Mouse (Mus musculus) urinary bladder, postnatal 10 days (tissue): ENCODE results near the gene Coro1b.

Experiments
- DNase-seq: peaks from one replicate; pipeline ENCODE4 v3.0.0; 2022; ENCODE audit warnings: low spot score

Coro1b gene

GRCm38 (mm10) chr19:4148491-4148806 lies at the start of gene Coro1b:
Gene Coro1b (plus strand): TSS chr19:4148619.
- DNase-seq, result peak; percentile 95

DNA sequence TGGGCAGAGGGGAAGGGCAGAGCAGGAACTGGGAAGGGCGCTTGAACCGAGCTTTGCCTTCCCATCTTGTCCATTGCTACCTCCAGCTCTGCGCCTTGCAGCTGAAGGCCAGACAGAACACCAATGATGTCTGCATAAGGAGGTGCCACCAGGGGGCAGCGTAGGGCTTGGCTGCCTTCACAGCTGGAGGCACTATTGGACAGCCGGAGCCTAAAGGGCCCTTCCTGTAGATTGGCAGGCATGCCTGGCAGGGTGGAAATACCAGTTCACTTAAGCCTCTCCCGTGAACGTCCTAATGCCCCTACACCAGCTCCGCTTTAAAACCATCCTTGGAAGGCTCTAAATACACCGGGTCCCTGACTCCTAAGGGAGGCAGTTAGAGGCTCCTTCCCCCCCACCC lies 49.4 kb upstream of the Coro1b start:
- DNase-seq, result peak; percentile 78

GRCm38 (mm10) chr19:4099837-4100717 lies 48.3 kb upstream of the Coro1b start, which contains the start of gene Pitpnm1:
Gene Pitpnm1 (plus strand): TSS chr19:4099998.
- DNase-seq, result peak; percentile 49

- DNase-seq, result no peak
Measured at GRCm38 (mm10) chr19:4100718-4101261, 47.6 kb upstream of the Coro1b start.

GRCm38 (mm10) chr19:4101466-4101865 lies 47.0 kb upstream of the Coro1b start:
- no peak for DNase-seq

DNA sequence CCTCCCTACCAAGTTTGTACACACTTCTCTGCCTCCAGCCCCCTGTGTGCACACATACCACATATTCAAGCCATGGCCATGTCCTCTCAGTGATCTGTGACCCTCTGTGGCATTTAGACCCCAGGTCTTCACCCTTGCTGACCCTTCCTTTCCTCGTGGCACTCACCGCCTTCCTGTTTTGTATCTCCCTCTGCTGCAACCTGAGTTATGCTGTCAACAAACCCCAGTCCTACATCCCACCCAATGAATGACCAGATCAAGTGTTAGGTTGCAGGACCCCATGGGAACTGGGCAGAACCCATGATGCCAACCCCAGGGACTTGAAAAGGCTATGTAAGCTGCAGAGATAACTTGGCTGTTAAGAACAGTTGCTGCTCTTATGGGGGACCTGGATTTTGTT lies 46.4 kb upstream of the Coro1b start:
- no peak for DNase-seq

- no peak for DNase-seq
Measured at GRCm38 (mm10) chr19:4102626-4103025, 45.8 kb upstream of the Coro1b start.

DNA sequence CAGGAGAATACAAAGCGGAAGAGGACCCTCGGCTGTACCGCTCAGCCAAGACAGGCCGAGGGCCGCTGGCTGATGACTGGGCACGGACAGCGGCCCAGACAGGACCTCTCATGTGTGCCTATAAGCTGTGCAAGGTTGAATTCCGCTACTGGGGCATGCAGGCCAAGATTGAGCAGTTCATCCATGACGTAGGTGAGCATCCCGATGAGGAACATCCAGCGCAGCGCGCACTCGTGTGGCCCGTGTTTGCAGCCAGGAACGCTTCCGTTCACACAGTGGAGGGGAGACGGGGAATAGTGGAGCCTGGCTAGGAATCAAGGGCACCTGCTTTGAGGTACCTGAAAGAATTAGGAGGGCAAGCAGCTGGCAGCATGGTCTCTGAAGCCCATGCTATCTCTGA lies 45.1 kb upstream of the Coro1b start:
- DNase-seq, result no peak

DNA sequence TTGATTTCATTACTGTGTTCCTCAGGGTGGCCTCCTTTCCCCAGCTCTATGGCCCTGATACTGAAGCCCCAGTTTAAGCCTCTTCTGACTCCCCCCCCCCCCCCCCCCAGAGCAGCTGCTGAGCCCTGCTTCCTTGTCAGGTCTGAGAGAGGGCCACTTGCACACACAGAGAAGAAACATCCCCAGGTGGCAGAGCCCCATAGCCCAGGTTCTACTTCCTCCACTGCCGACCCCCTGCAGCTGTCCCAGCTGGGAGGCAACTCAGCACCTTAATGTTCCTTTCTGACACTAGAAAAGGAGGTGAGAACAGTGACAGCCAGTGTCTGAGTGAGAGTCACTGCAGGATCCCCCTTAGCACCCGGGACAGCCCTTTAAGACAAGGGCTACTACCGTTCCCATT lies 44.6 kb upstream of the Coro1b start:
- DNase-seq, result no peak

DNA sequence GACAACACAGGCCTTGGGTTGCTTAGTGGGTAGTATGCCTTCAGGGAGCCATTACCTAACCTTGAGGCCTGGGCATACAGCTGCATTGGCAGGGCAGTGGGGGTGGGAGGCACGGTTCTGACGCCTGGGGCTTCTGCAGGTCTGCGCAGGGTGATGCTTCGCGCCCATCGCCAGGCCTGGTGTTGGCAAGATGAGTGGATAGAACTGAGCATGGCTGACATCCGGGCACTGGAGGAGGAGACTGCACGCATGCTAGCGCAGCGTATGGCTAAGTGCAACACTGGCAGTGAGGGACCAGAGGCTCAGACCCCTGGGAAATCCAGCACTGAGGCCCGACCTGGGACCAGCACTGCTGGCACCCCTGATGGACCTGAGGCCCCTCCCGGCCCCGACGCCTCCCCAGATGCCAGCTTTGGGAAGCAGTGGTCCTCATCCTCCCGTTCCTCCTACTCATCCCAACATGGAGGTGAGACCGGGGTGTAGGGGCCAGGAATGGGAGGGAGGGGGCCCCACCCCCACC lies 43.7 kb upstream of the Coro1b start:
- no peak for DNase-seq

DNA sequence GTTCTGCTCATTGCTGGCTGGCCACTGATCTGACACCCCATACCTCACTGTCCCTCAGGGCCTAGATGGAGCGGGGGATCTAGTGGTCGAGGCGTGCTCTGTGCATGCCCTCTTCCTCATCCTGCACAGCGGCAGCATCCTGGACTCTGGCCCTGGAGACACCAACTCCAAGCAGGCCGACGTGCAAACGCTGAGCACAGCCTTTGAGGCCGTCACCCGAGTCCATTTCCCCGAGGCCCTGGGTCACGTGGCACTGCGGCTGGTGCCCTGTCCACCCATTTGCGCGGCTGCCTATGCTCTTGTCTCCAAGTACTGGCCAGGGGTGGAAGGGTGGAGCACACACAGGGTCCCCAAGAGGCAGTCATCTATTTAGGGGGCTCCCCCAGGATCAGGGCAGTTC lies 41.8 kb upstream of the Coro1b start:
- no peak for DNase-seq

- DNase-seq, result no peak
Measured at GRCm38 (mm10) chr19:4108535-4108934, 39.9 kb upstream of the Coro1b start.

DNA sequence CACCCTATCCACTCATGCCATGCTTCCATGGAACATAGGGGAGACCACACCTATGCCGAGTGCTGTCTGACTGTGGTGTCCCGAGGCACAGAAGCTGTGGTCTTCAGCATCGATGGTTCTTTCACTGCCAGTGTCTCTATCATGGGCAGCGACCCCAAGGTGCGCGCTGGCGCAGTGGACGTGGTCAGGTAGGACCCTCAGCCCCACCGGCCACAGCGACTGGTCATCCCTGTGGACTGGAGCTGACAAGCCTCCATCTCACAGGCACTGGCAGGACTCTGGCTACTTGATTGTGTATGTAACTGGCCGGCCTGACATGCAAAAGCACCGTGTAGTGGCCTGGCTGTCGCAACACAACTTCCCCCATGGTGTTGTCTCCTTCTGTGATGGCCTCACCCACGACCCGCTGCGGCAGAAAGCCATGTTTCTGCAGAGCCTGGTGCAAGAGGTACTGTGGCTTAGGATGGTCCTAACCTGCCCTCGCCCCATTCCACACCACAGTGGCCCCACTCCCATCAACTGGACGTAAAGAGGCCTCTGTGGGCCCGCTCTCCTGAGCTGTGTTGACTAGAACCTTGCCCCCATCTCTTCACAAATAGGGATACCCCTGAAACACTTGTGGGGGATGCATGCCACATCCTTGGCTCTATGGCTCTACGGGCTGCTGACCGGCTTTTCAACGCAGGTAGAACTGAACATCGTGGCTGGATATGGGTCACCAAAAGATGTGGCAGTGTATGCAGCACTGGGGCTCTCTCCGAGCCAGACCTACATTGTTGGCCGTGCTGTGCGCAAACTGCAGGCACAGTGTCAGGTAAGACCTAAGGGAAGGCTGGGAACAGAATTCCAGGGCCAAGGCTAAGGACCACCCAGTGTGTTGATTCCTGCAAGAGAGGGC lies 36.1 kb upstream of the Coro1b start:
- no peak for DNase-seq

DNA sequence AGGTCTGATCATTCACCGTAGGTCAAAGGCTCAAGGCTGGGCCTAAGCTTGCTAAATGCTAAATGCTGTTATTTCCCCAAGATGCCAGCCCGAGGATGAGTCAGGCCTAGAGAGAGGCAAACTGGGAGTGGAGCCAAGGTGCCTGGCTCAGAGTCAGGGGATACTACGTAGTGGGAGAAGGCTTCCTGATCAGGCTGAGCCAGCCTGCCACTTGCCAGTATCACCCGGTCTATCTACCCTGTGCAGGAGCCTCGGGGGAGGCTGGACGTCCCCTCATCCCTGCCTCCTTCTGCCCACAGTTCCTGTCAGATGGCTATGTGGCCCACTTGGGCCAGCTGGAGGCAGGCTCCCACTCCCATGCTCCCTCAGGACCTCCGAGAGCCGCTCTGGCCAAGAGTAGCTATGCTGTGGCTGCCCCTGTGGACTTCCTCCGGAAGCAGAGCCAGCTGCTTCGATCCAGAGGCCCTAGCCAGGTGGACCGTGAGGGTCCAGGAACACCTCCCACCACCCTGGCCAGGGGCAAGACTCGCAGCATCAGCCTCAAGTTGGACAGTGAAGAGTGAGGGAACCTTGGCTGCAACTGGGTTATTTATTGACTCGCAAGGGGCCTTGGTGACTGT lies 35.1 kb upstream of the Coro1b start:
- peak; percentile 50 for DNase-seq

DNA sequence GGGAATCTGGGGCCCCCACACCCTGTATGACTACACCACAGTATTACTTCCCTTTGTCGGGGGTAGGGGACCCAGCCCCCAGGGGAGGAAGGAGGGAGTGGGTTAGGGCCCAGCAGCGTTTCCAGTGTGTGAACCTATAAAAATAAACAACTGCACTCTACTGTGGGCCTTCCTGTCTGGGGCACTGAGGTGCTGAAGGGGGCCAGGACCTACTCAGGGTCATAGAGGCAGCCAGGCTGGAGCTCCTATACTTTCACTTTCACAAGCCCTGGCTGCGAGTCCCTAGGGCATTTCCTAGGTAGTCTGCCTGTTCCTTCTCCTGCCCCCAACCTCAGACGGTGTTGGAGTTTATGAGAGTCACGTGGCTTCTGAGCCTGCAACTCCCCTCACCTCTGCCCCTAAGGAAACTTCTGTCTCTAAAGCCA lies 34.6 kb upstream of the Coro1b start:
- no peak for DNase-seq

DNA sequence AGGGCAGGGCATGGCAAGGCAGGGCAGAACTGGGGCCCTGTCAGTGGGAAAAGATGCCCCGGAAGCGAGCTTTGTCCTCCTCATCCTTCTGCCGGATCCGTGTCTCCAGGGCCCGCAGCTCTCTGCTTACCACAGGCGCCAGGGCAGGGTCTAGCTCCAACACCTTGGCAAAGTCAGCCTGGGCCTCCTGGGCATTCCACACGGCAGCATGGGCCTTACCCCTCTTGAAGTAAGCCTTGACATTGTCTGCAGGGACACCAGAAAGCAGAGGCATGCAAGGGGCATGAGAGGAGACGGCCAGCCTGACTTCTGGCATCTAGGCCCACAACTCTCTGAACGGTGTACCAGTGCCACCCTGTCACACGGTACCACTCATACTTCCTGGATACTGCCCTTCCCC lies 33.9 kb upstream of the Coro1b start:
- DNase-seq, result no peak

- no peak for DNase-seq
Measured at GRCm38 (mm10) chr19:4115144-4115543, 33.3 kb upstream of the Coro1b start.

DNA sequence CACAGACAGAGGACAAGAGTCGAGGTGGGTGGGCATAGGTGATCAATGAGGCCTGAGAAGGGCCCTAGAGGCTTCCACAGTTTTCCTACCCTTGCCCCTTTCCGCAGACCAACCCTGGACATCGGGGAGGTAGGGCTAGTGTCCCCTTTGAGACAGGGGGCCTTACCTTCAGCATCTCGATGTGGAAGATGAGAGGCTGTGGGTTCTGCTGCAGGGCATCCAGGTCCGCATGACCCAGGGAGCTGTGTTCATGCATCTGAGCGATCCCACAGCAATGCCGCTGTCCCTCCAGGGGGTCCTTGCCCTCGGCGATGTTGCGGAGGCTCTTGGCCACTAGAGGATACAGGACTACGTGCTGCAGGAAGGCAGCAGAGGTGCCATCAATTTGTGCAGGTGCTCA lies 32.6 kb upstream of the Coro1b start:
- DNase-seq, result no peak

- no peak for DNase-seq
Measured at GRCm38 (mm10) chr19:4117006-4117405, 31.4 kb upstream of the Coro1b start.

DNA sequence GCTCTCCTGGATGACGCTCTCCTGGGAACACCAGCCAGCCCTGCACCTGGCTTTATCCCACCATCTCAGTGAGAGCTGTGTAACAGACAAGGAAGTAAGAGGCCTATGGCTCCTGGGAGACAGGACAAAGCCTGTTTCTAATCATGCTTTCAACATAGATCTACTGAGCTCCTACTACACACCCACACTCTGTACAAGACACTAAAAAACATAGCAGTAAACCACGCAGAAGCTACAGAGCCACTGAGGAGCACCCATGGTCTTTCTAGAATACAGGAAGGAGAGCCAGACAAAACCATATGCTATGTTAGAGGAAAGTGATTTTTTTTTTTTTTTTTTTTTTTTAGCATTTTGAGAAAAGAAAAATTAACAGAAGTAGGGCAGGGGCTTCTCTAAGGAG lies 30.1 kb upstream of the Coro1b start:
- DNase-seq, result no peak

DNA sequence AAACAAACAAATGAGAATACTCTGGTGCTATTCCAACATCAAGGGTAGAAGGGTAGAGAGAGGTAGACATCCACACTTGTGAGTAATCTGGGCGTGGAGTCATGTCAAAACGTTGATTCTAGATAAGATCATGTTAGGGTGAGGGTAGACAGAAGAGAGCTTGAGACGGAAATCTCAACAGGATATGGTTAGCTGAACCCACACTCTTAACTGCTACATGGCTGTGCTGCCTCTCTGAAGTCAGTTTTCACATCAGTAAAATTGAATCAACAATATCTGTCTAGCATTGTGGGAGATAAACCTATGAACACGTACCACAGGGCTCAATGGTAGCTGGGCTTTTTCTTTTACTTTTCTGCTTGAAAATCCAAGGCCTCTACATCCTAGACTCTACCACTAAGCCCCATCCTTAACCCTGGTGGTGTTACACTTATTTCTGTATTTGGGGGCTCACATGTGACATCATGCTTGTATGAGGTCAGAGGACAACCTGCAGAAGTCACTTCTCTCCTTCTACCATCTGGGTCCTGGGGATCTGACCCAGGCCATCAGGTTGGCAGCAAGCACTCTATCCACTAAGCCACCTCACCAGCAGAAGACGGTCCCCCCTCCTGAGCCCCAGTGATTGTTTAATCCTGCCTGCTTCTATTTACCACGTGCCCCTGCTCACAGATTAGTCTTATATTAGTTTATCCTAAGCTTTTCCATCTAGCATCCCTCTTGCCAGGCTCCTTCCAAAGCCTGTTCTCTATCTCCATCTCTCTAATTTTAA lies 28.5 kb upstream of the Coro1b start:
- no peak for DNase-seq
